Mouse (Mus musculus) ES-E14 (cell line): ENCODE measurements at regions not wholly inside any gene's neighbourhood (a gene's known extent, or its start where the extent isn't known, plus 50 kb on each side); places are given as distances from the start of the nearest gene placed in this dataset.

Source experiments
- DNase-seq: peaks from one replicate; pipeline ENCODE4 v3.0.0-alpha.2; 2013; ENCODE audit warnings: low read depth, low spot score
- H3K27ac ChIP-seq: 2 replicates; pipeline ENCODE4 v1.5.1; 2012; ENCODE audit warnings: low read depth, mild to moderate bottlenecking, low read length, moderate library complexity, mixed read lengths; ENCODE audit not compliant: poor library complexity, insufficient read depth, severe bottlenecking
- H3K36me3 ChIP-seq: 2 replicates; pipeline ENCODE4 v1.6.1; 2012; ENCODE audit warnings: mild to moderate bottlenecking, low read length, moderate library complexity, mixed read lengths; ENCODE audit not compliant: control insufficient read depth, poor library complexity, insufficient read depth, severe bottlenecking
- H3K4me1 ChIP-seq, 2 experiments: fragments of 150-350 bp in 1 of 2; sonication (generic) in 1 of 2; 2 replicates each; pipeline ENCODE4 v1.6.1; 2012; ENCODE audit warnings: low read length in 2 of 2, mild to moderate bottlenecking in 1 of 2, mixed read lengths in 1 of 2; ENCODE audit not compliant: control insufficient read depth in 2 of 2, insufficient read depth in 2 of 2, poor library complexity in 1 of 2
- H3K4me3 ChIP-seq, 2 experiments: fragments of 150-350 bp in 1 of 2; sonication (generic) in 1 of 2; 2 replicates each; pipeline ENCODE4 v1.5.1; 2012; ENCODE audit warnings: low read length in 2 of 2, low read depth in 1 of 2, mild to moderate bottlenecking in 1 of 2, mixed read lengths in 1 of 2; ENCODE audit not compliant: insufficient read depth in 1 of 2, poor library complexity in 1 of 2, severe bottlenecking in 1 of 2
- H3K9ac ChIP-seq: 2 replicates; pipeline ENCODE4 v1.6.1; 2012; ENCODE audit warnings: low read depth, mild to moderate bottlenecking, low read length, mixed read lengths; ENCODE audit not compliant: poor library complexity, insufficient read depth, severe bottlenecking
- H3K9me3 ChIP-seq: fragments of 150-350 bp; sonication (generic); 2 replicates; pipeline ENCODE4 v1.6.1; 2012; ENCODE audit warnings: low read depth, mild to moderate bottlenecking, low read length; ENCODE audit not compliant: control insufficient read depth, insufficient read depth
- CHD2 ChIP-seq: IDR thresholded peaks from 2 replicates; pipeline ENCODE4 v1.6.1; 2014; ENCODE audit warnings: mild to moderate bottlenecking, low read depth, low read length, inconsistent platforms
- HCFC1 ChIP-seq: IDR thresholded peaks from 2 replicates; pipeline ENCODE4 v1.6.1; 2012; ENCODE audit warnings: low read length, inconsistent platforms, borderline replicate concordance; ENCODE audit not compliant: insufficient read depth
- MAFK ChIP-seq: IDR thresholded peaks from 2 replicates; pipeline ENCODE4 v1.6.1; 2014; ENCODE audit warnings: mild to moderate bottlenecking, low read depth, low read length, inconsistent platforms; ENCODE audit not compliant: insufficient read depth
- ZC3H11A ChIP-seq: IDR thresholded peaks from 2 replicates; pipeline ENCODE4 v1.6.1; 2012; ENCODE audit warnings: low read depth, mild to moderate bottlenecking, inconsistent platforms, low read length, borderline replicate concordance
- ZNF384 ChIP-seq: IDR thresholded peaks from 2 replicates; pipeline ENCODE4 v1.6.1; 2012; ENCODE audit warnings: low read depth, low read length, inconsistent platforms
- in situ Hi-C, 2 experiments: fragments of 600-800 bp; cut with MboI; formaldehyde crosslinking; loops; one replicate each; pipeline ENCODE4 v1.15.1; 2025; ENCODE audit warnings: low sequenced_read_pairs in 2 of 2, inconsistent platforms in 1 of 2; ENCODE audit not compliant: unreplicated experiment in 2 of 2

DNA sequence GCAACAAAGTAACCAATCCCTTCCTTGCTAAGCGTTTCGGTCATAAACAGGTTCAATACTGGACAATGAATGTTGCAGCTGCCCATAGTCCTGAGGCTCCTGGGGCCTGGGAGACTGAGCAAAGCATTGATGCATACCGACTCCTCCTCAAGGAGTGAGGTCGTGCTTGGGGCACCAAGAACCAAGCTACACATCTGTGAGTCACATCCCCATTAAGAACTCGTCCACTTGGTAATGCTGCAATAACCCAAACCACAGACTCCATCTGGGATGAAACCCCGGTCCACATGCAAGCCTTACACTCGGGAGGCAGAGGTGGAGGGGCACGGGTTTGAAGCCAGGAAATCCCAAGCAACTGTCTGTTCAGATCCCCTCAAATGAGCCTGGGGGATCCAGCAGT is 85.3 kb upstream of the Ctnnb1 start:
- H3K36me3 ChIP-seq: no peaks in the 10 kb centered on the region
- in situ Hi-C loops: no loop called here
- no peak for TF ChIP-seq ZC3H11A
- TF ChIP-seq MAFK: no peak
- no peak for TF ChIP-seq CHD2
- TF ChIP-seq HCFC1: no peak
- no peak for TF ChIP-seq ZNF384

DNA sequence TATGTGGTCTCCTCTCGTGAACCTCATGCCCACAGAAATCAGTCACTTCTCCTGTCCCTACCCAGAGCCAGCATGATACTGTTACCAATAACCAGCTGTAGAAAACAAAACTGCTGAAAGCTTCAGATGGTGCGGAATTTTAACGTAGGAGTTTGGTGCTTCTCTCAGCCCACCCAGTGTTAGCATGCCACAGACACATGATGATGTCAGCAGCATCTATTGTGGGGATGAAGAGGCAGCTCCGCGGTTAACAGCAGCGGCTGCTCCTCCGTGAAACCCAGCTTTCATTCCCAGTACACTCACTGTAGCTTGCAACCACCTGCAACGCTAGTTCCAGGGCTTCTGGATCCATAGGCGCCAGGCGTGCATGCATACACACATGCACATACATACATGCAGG is 83.5 kb upstream of the Ctnnb1 start:
- H3K9me3 ChIP-seq: no peaks in the 10 kb centered on the region
- in situ Hi-C loops: no loop called here
- no peak for DNase-seq
- no peak overlapping the region for H3K4me3 ChIP-seq
- H3K9ac ChIP-seq: no peak overlapping the region
- no peaks in the 10 kb centered on the region for H3K4me1 ChIP-seq
- no peaks in the 10 kb centered on the region for H3K36me3 ChIP-seq
- TF ChIP-seq CHD2 (no peak), ZNF384 (no peak), HCFC1 (no peak), MAFK (no peak), ZC3H11A (no peak)
- H3K27ac ChIP-seq: no peak overlapping the region

More for the DNA sequence above, 85.3 kb upstream of the Ctnnb1 start:
- Histone ChIP-seq H3K4me1 (no peaks in the 10 kb centered on the region), H3K9ac (no peak overlapping the region), H3K4me3 (no peak overlapping the region), H3K27ac (no peak overlapping the region), H3K9me3 (no peaks in the 10 kb centered on the region)
- DNase-seq: no peak

DNA sequence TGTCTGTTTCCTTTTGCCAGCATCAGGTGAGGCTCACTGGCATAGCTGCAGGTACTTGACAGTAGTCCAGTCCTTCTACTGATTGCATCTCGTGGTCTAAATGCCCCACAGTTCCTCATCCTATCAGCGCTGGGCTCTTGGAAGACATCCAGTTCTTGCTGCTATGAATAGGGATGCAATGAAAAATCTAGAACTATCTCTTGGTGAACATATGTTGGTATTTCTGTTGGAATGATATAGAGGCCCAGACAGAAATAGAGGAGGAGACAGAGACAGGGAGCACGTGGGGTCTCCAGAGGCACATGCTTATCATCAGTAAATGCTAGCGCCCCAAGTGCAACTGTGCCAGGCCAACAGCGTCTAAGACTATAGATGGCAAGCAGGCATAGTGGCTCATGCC is 81.4 kb upstream of the Ctnnb1 start:
- no peak overlapping the region for H3K27ac ChIP-seq
- H3K4me3 ChIP-seq: no peak overlapping the region
- TF ChIP-seq HCFC1 (no peak), MAFK (no peak), ZNF384 (no peak), ZC3H11A (no peak), CHD2 (no peak)
- H3K4me1 ChIP-seq: no peaks in the 10 kb centered on the region
- H3K36me3 ChIP-seq: no peaks in the 10 kb centered on the region
- no peak for DNase-seq
- no peaks in the 10 kb centered on the region for H3K9me3 ChIP-seq
- in situ Hi-C loops: no loop called here
- H3K9ac ChIP-seq: no peak overlapping the region

DNA sequence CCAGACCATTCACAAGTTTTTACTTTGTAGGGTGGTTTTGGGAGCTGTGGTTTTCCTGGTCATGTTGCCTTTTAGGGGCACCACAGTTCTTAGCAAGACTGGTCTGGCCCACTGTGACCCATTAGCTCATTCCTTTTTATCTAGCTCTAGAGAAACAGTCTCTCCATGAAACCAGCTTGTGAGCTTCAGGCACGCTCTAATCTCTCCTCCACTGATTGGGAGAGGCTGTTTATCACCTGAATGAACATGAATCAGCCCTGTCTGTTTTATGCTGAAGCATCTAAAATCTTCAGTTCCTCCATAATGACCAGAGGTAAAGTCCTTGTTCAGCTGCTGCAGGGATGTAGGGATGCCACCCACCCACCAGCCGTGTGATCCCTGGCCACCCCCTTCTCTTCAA is 80.1 kb upstream of the Ctnnb1 start:
- TF ChIP-seq MAFK: no peak
- TF ChIP-seq HCFC1: no peak
- TF ChIP-seq ZC3H11A: no peak
- Histone ChIP-seq H3K27ac (no peak overlapping the region), H3K9me3 (no peaks in the 10 kb centered on the region), H3K9ac (no peak overlapping the region), H3K4me3 (no peak overlapping the region), H3K36me3 (no peaks in the 10 kb centered on the region), H3K4me1 (peaks cover 0 to 2% of the 10 kb centered on the region in 2 experiments; a peak in 2 of 4 replicates)
- no peak for DNase-seq
- in situ Hi-C loops: no loop called here

DNA sequence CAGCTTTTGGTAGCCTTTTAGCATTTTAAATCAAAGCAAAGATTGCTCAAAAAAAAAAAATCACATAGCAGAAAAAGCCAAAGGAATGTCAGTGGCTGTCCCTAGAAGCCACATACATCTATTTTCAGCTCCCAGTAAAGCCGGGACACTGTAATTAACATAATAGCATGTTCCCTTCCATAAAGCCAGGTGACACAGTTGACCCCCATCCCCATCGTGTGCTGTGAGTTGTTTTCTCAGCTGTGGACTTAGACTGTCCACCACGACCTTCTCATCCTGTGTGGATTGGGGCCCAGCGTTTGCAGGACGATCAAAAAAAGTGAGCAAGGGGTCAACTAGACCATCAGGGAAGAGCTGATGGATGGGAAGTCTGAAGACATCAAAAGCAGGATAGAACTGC is 78.9 kb upstream of the Ctnnb1 start:
- Histone ChIP-seq H3K4me1 (peaks cover 0 to 7% of the 10 kb centered on the region in 2 experiments; a peak in 2 of 4 replicates), H3K9ac (no peak overlapping the region), H3K9me3 (no peaks in the 10 kb centered on the region), H3K27ac (no peak overlapping the region), H3K36me3 (no peaks in the 10 kb centered on the region), H3K4me3 (no peak overlapping the region)
- TF ChIP-seq CHD2 (no peak), ZC3H11A (no peak), MAFK (no peak), HCFC1 (no peak), ZNF384 (no peak)
- DNase-seq: no peak
- in situ Hi-C loops: no loop called here
